Mouse (Mus musculus): ENCODE results near the gene Eml3.

Eml3 gene

GRCm38 (mm10) chr19:8987816-8988215 lies 58.5 kb downstream of the Eml3 start:
- no peak for DNase-seq (ENCODE audit: low spot score in 2 of 2)

- no peak for DNase-seq (ENCODE audit: low spot score in 2 of 2)
These were observed 59.2 kb downstream of the Eml3 start for GRCm38 (mm10) chr19:8988346-8989065.

GRCm38 (mm10) chr19:8989066-8989566 lies 59.8 kb downstream of the Eml3 start, which contains the start of gene Ahnak:
Ahnak (plus strand) TSS chr19:8989284.
- DNase-seq (ENCODE audit: low spot score in 2 of 2): peak; percentile 44 to 60

- DNase-seq (ENCODE audit: low spot score in 2 of 2): peak in 1 of 2 experiments; percentile 62
These were observed 60.4 kb downstream of the Eml3 start for GRCm38 (mm10) chr19:8989567-8990431.

GRCm38 (mm10) chr19:8990432-8991102 lies 61.2 kb downstream of the Eml3 start:
- no peak for DNase-seq (ENCODE audit: low spot score in 2 of 2)
